Mouse (Mus musculus) forebrain, embryonic 12.5 days (tissue): Measurements from ENCODE around the gene Arxes2. TPM values are rescaled to one million over a fixed set of nuclear protein-coding genes. Genes with fewer than 3 reads are reported as not detected.

ENCODE experiments used
- polyA plus RNA-seq: library from polyadenylated mRNA; unstranded; fragments of >200 nt; fragmentation: Nextera tagmentation; extraction: Ambion mirVana; gene quantifications from 2 replicates; pipeline ENCODE4 v1.2.1, GENCODE M21; 2016

The Arxes2 gene
- polyA plus RNA-seq, 1 experiment from 2014 or later = 143 TPM

Other genes with a start within 250 kb of the Arxes2 start
- 90.2 and 92.3 TPM in 2 replicates for gene Bhlhb9, start 196.2 kb upstream of the Arxes2 start, polyA plus RNA-seq
- 79.9 and 84.6 TPM in 2 replicates for gene Gprasp2, start 154.8 kb upstream of the Arxes2 start, polyA plus RNA-seq
- gene Arxes1, start 39.5 kb downstream of the Arxes2 start, polyA plus RNA-seq = 50.8 and 53.0 TPM in 2 replicates
- gene Bex2, start 74.4 kb downstream of the Arxes2 start, polyA plus RNA-seq = 403 and 426 TPM in 2 replicates
- not detected in 2 replicates for gene Nxf3, start 91.4 kb downstream of the Arxes2 start, polyA plus RNA-seq
- gene Bex4, start 145.2 kb downstream of the Arxes2 start, polyA plus RNA-seq = 117 and 124 TPM in 2 replicates
- 145 and 152 TPM in 2 replicates for gene Tceal8, start 178.5 kb downstream of the Arxes2 start, polyA plus RNA-seq
- 10.4 and 11.1 TPM in 2 replicates for gene Tceal5, start 210.1 kb downstream of the Arxes2 start, polyA plus RNA-seq
- 0.76 and 1.5 TPM in 2 replicates for gene Tceal7, start 221.0 kb downstream of the Arxes2 start, polyA plus RNA-seq
- gene Bex1, start 221.7 kb downstream of the Arxes2 start, polyA plus RNA-seq = 131 and 138 TPM in 2 replicates